Mouse (Mus musculus) gonadal fat pad, adult 2 months (tissue): ENCODE results near the gene Ebf3. TPM values are rescaled to one million over a fixed set of nuclear protein-coding genes. Genes with fewer than 3 reads are reported as not detected.

ENCODE experiments used
- DNase-seq: peaks from one replicate; pipeline ENCODE4 v3.0.0-alpha.2; 2012; ENCODE audit warnings: low read depth
- polyA plus RNA-seq: library from polyadenylated mRNA; depleted of rRNA; stranded (reverse); fragments of >200 nt; gene quantifications from 2 replicates; pipeline ENCODE4 v1.2.3, GENCODE M21; 2012; rRNA removed

The Ebf3 gene
- polyA plus RNA-seq, result 6.0 and 7.7 TPM in 2 replicates

GRCm38 (mm10) chr7:137313904-137314691 is at the start of gene Ebf3:
Gene Ebf3, minus strand, starts transcription at chr7:137314445.
- no peak for DNase-seq

- DNase-seq, result no peak
These were observed 32.6 kb upstream of the Ebf3 start for GRCm38 (mm10) chr7:137346860-137347259.

GRCm38 (mm10) chr7:137346068-137346467 is 31.8 kb upstream of the Ebf3 start:
- no peak for DNase-seq

- DNase-seq, result no peak
These were observed 19.7 kb upstream of the Ebf3 start for GRCm38 (mm10) chr7:137333951-137334350.

- DNase-seq, result no peak
These were observed 8.7 kb upstream of the Ebf3 start for GRCm38 (mm10) chr7:137322926-137323325.

GRCm38 (mm10) chr7:137321961-137322784 is 7.9 kb upstream of the Ebf3 start:
- DNase-seq, result no peak

- no peak for DNase-seq
These were observed 7.0 kb upstream of the Ebf3 start for GRCm38 (mm10) chr7:137321141-137321813.

- DNase-seq, result no peak
These were observed 6.1 kb upstream of the Ebf3 start for GRCm38 (mm10) chr7:137320320-137320719.

- no peak for DNase-seq
These were observed 5.0 kb upstream of the Ebf3 start for GRCm38 (mm10) chr7:137318924-137319885.

- DNase-seq, result no peak
These were observed 4.1 kb upstream of the Ebf3 start for GRCm38 (mm10) chr7:137318383-137318775.

GRCm38 (mm10) chr7:137317659-137318382 is 3.6 kb upstream of the Ebf3 start:
- no peak for DNase-seq

- DNase-seq, result no peak
These were observed 2.8 kb upstream of the Ebf3 start for GRCm38 (mm10) chr7:137316926-137317658.

- no peak for DNase-seq
These were observed 2.1 kb upstream of the Ebf3 start for GRCm38 (mm10) chr7:137316181-137316925.

GRCm38 (mm10) chr7:137315544-137315940 is 1.3 kb upstream of the Ebf3 start:
- no peak for DNase-seq

- no peak for DNase-seq
These were observed 682 bp upstream of the Ebf3 start for GRCm38 (mm10) chr7:137314710-137315543.

GRCm38 (mm10) chr7:137313183-137313903 is 902 bp downstream of the Ebf3 start:
- DNase-seq, result no peak

GRCm38 (mm10) chr7:137312933-137313182 is 1.4 kb downstream of the Ebf3 start:
- DNase-seq, result no peak
